Mouse (Mus musculus) lung, postnatal 10 days (tissue): ENCODE measurements around the gene Mapk13.

Experiments used
- DNase-seq: peaks from one replicate; pipeline ENCODE4 v3.0.0; 2021

Mapk13 gene

GRCm38 (mm10) chr17:28776817-28777216 lies 7.7 kb downstream of the Mapk13 start:
- DNase-seq: no peak

- DNase-seq: no peak
Measured at GRCm38 (mm10) chr17:28777231-28778005, 8.3 kb downstream of the Mapk13 start.

GRCm38 (mm10) chr17:28779735-28780134 lies 10.6 kb downstream of the Mapk13 start:
- DNase-seq: no peak

GRCm38 (mm10) chr17:28780836-28781235 lies 11.7 kb downstream of the Mapk13 start:
- no peak for DNase-seq

DNA sequence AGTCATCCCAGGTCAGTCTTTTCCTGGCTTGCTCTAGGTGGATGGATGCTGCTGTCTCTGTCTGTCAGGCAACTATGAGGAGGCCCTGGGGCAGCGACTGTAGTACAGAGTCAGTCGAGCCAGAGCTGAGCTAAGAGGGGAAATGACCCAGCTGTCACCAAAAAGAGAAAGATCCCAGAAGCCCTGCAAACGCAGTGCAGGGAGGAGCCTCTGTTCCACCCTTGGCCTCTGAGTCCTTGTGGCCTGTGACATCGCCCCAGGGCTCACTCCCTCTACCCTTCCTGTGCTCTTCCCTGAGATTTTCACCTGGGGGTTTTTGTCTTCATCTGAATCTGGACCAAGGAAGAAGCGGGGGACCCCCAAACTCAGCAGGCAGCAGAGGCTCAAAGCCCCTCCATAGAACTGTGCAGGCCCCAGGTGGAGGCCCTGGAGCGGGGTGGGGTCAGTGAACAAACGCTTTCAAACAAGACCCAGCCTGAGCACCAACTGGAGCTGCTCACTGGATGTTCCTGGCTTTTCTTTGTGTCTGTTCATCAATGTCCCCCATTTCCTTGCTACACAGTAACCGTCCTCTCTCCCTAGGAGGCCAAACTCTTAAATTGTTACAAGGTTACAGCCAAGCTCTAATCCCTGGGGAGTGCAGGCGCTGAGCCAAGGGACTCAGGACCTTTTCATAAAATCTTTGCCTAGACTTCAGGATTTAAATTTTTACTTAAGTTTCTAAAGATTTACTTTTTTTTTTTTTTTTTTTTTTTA lies 12.4 kb downstream of the Mapk13 start:
- no peak for DNase-seq

DNA sequence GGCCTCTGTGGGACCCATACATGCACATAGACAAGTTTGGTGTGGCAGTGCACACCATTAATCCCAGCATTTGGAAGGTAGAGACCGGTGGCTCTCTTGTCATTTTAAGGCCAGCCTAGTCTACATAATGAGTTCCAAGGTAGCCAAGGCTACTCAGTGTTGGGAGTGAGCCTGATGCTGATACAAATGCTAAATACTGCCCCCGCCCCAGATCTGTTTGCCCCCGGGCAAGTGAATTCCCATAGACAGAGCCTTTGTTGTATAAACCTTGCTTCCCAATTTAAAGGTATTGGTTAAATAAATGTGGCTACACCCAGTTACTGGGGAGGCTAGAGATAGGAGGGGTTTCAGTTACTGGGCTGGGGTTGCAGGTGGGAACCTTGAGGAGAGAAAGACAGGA lies 15.9 kb downstream of the Mapk13 start:
- DNase-seq: no peak

- DNase-seq: no peak
Measured at GRCm38 (mm10) chr17:28787507-28787906, 18.4 kb downstream of the Mapk13 start.

DNA sequence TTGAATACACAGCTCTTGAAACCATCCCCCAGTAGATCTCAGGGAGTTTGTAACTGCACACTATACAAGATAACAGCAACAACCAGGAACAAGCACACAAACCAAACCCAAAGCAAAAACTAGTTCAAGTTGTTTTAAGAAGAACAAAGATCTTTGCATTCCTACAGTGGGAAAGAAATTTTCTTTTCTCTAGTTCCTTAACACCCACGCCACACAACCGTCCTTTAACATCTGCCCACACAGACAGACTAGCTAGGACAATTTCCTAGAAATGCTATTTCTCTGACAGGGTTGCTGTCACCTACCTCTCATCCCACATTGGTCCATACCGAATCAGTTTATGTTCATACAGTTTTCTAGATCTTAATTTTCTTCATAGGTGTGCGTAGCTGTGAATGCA lies 27.9 kb downstream of the Mapk13 start:
- no peak for DNase-seq

DNA sequence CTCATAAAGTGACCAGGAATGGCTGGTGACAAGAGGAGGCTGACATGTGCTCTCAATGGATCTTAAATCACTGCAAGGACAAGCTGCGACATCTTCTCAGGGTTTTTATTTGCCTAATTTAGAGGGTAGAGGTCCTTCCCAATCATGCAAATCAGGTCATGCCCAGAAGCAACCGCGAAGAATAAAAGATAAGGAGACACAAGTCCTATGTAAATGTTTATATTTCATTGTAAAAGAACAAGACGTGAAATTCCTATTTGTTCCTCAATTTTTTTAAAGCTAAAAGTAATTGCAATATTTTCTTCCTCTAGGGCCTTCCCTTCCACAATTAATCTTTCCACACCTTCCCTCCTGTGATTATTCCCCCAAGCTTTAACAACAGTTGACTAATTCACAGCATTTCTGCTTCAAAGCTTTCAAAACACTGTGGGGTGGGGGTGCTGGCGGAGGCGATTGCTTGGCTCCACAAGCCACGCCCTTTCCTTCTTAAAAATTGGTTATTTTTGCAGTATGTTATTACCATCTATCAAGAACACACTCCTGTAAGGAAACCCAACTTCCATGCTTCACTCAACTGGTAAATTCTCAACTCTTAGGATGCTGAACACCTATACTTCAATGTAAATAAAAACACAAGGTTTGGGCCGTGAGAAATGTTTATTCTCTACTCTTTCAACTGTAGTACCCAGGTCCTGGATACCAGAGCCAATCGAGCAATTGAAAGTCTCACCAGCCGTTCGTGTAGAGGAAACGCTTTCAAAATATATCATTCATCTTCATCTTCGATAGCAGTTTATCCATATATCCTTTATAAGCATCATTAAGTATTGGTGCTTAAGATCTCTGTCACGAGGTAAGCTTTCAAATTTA lies 30.4 kb downstream of the Mapk13 start:
- DNase-seq: peak; percentile 30

GRCm38 (mm10) chr17:28800281-28800670 lies 31.2 kb downstream of the Mapk13 start:
- DNase-seq: no peak

DNA sequence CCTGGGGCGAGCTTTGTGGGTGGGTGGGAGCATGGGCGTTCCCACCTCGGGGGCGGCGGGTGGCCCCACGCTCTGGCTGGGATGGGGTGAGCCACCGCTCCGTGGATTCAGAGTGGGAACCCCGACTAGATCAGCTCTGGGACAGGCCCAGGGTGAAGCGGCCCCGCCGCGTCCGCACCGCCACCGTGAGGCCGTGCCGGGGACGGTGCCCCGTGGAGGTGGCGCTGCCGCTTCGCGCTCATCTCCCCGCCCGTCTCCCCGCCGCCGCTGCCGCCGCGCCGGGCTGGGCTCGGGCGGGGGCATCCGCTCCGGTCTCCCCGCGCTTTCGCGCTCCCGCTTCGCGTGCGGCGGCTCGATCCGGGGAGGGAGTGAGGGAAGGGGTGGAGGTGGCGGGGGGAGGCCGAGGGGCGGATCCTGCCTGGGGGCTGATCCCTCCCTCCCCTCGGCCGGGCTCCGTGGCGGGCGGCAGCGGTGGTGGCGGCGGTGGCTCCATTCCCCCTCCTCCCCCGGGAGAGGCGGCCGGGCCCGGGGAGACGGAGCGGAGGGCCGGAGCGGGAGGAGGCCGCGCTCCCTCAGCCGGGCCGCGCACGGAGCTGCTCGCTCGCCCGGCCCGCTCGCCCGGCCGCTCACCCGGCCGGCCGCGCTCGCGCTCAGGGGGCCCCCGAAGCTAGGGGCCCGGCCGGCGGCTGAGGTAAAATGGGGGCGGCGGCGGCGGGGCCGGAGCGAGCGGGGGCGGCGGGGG lies 31.7 kb downstream of the Mapk13 start, which contains the start of gene Brpf3:
Gene Brpf3, plus strand, starts transcription at position 420 of the 742 bp plus-strand sequence.
- peak; percentile 85 for DNase-seq

- peak; percentile 100 for DNase-seq
Measured at GRCm38 (mm10) chr17:28801474-28802005, 32.4 kb downstream of the Mapk13 start.

- no peak for DNase-seq
Measured at GRCm38 (mm10) chr17:28802006-28802481, 32.9 kb downstream of the Mapk13 start.

- DNase-seq: no peak
Measured at GRCm38 (mm10) chr17:28803316-28803715, 34.2 kb downstream of the Mapk13 start.

DNA sequence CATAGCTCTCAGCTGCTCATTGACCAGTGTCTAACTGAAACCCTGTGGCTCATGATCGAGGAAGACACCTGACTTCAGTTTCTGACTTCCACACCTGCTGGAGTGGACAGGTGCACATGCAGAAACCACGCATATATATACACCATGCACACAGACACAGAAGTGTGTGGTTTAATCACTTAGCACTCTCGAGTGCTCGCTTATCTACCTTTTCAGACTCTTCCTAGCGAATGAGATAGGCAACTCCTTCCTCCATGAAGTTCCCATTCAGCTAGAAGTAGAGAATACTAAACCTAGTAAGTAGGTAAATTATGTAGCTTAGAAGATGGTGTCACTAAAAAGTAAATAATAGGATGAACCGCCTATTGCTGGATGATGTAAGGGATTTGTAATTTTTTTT lies 35.9 kb downstream of the Mapk13 start:
- no peak for DNase-seq

DNA sequence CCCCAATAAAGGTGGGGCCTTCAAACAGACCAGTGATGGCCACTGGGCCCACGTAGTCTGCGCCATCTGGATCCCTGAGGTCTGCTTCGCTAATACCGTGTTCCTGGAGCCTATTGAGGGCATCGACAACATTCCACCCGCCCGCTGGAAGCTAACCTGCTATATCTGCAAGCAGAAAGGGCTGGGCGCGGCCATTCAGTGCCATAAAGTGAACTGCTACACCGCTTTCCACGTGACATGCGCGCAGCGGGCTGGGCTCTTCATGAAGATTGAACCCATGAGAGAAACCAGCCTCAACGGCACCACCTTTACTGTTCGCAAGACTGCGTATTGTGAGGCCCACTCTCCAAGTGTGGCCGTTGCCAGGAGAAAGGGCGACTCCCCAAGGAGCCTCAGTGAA lies 37.7 kb downstream of the Mapk13 start:
- no peak for DNase-seq

GRCm38 (mm10) chr17:28808714-28809113 lies 39.6 kb downstream of the Mapk13 start:
- no peak for DNase-seq

GRCm38 (mm10) chr17:28809175-28809831 lies 40.2 kb downstream of the Mapk13 start:
- DNase-seq: no peak

DNA sequence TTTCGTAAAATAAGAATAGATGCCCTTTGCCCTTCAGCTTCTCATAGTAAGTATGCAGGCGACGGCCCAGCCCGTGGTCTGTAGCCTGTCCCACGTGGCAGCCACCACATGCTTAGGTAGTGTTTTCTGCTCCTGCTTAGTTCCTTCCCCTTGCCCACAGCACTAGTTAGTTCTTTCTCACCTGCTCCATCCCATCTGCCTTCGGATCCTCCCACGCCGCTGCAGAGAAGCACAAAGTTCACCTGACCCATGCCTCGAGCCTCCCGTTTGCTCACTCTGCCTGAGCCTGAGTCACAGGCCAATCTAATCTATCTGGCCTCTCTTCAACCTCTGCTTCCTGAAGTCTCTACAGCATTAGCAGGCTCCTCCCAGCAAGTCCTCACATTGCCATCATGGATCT lies 43.2 kb downstream of the Mapk13 start:
- DNase-seq: no peak

DNA sequence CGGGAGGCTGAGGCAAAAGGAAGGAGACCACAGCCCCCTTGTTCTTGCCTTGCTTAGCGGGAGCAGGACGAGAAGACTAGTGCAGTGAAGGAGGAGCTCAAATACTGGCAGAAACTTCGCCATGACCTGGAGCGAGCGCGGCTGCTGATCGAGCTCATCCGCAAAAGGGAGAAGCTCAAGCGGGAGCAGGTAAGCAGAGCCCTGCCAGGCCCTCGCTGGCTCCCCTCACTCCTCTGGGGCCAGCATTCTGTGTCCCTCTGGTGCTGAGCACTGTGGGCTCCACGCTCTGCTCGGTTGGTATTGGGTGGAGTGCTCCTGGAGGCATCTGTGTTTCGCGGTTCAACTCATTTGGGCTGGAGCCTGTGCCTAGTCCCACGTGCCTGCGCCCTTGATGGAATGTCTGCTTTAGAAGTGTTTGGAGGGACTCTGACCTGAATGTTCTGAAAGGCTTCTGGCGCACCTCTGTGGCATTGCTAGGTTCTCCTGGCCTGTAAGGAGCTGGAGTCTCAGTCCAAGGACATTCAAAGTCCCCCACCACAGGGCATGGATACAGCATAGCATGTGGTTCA lies 45.5 kb downstream of the Mapk13 start:
- DNase-seq: no peak

DNA sequence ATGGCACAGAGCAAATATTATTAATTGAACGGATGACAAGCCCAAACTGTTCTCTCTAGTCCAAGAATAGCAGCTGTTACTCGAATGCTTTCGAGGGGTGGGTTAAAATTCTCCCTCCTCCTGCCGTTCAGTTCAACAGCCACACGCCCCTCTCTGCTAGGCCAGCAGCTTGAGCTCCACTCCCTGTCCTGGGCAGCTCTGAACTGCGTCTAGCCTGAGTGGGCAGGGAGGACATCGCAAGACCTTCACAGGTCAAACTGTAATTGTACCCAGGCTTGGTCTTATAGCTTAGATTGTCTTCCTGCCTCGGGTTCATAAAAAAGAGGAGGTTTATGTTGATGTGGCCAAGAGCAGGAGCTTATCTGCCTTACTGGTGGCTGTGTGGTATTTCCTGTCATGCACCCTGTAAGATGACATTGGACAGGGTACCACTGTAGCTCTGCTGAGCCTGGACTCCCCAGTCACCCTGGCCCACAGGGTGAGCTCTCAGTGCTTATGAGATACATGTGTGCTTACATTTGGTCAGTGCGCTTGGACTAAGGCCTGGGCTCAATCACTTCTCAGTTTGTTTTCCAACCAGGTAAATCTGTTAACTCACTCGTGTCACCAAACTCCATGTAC lies 46.4 kb downstream of the Mapk13 start:
- DNase-seq: peak; percentile 35
